Mouse (Mus musculus) neural tube, embryonic 11.5 days (tissue): Measurements from ENCODE around the gene S100pbp. TPM values are rescaled to one million over a fixed set of nuclear protein-coding genes. Genes with fewer than 3 reads are reported as not detected.

Source experiments
- ATAC-seq: fragments of 200-750 bp; cut with Nextera tagmentation; 2 replicates; pipeline ENCODE4 v1.8.0; 2017; ENCODE audit warnings: moderate number of reproducible peaks, mild to moderate bottlenecking, moderate TSS enrichment, moderate library complexity; ENCODE audit not compliant: insufficient read depth, low FRiP score, low TSS enrichment
- DNase-seq: peaks from one replicate; pipeline ENCODE4 v3.0.0-alpha.2; 2015; ENCODE audit warnings: low spot score
- H3K27ac ChIP-seq: fragments of 300-500 bp; sonication (generic); 2 replicates; pipeline ENCODE4 v1.5.1; 2014; ENCODE audit warnings: low read depth, mild to moderate bottlenecking, low read length
- H3K27me3 ChIP-seq: fragments of 300-500 bp; sonication (generic); 2 replicates; pipeline ENCODE4 v1.6.1; 2014; ENCODE audit warnings: mild to moderate bottlenecking, low read length, mixed read lengths; ENCODE audit not compliant: control insufficient read depth, insufficient read depth
- H3K36me3 ChIP-seq: fragments of 300-500 bp; sonication (generic); 2 replicates; pipeline ENCODE4 v1.6.1; 2014; ENCODE audit warnings: mild to moderate bottlenecking, low read length, moderate library complexity, mixed read lengths; ENCODE audit not compliant: control insufficient read depth, insufficient read depth
- H3K4me1 ChIP-seq: fragments of 300-500 bp; sonication (generic); 2 replicates; pipeline ENCODE4 v1.6.1; 2014; ENCODE audit warnings: low read length, mixed read lengths; ENCODE audit not compliant: control insufficient read depth, insufficient read depth
- H3K4me2 ChIP-seq: fragments of 300-500 bp; sonication (generic); 2 replicates; pipeline ENCODE4 v1.6.1; 2014; ENCODE audit warnings: low read depth, mild to moderate bottlenecking, moderate library complexity
- H3K4me3 ChIP-seq: fragments of 300-500 bp; sonication (generic); 2 replicates; pipeline ENCODE4 v1.5.1; 2014; ENCODE audit warnings: low read depth, low read length
- H3K9ac ChIP-seq: fragments of 300-500 bp; sonication (generic); 2 replicates; pipeline ENCODE4 v1.6.1; 2014; ENCODE audit warnings: mild to moderate bottlenecking, low read length
- H3K9me3 ChIP-seq: fragments of 300-500 bp; sonication (generic); 2 replicates; pipeline ENCODE4 v1.6.1; 2016; ENCODE audit warnings: low read length; ENCODE audit not compliant: control insufficient read depth
- WGBS: fragments of 180-500 bp; shearing (Covaris S2); extraction: QIAGEN DNeasy Blood & Tissue Kit; methylation state at CpG from one replicate; pipeline ENCODE4 v1.1.7; 2014; 5-methylcytosine and 5-hydroxymethylcytosine counted together
- polyA plus RNA-seq: library from polyadenylated mRNA; unstranded; fragments of >200 nt; fragmentation: Nextera tagmentation; extraction: Ambion mirVana; gene quantifications from 2 replicates; pipeline ENCODE4 v1.2.1, GENCODE M21; 2014

The S100pbp gene
- polyA plus RNA-seq, 1 experiment from 2014 or later, result 21.5 TPM

- ATAC-seq (no peak), DNase-seq (no peak)
- Histone ChIP-seq H3K9me3 (no peaks in the 10 kb centered on the region), H3K4me1 (no peaks in the 10 kb centered on the region), H3K27ac (no peak overlapping the region), H3K9ac (no peak overlapping the region), H3K36me3 (0 out of 2 replicates have a peak, but pooled peaks cover 2% of the 10 kb centered on the region), H3K4me2 (no peak overlapping the region), H3K27me3 (no peaks in the 10 kb centered on the region), H3K4me3 (no peak overlapping the region)
- WGBS, result 72% methylated on average over 1 of the region's 1 CpGs
Observed at GRCm38 (mm10) chr4:129179560-129179959, 10.0 kb downstream of the S100pbp start.

- no peaks in the 10 kb centered on the region for H3K27me3 ChIP-seq
- H3K9ac ChIP-seq, result no peak overlapping the region
- no peaks in the 10 kb centered on the region for H3K9me3 ChIP-seq
- no peak overlapping the region for H3K4me3 ChIP-seq
- no peaks in the 10 kb centered on the region for H3K4me1 ChIP-seq
- H3K4me2 ChIP-seq, result no peak overlapping the region
- H3K27ac ChIP-seq, result no peak overlapping the region
- ATAC-seq (no peak), DNase-seq (no peak)
- peaks cover 7% of the 10 kb centered on the region for H3K36me3 ChIP-seq
- WGBS, result 68% methylated on average over 1 of the region's 1 CpGs
Observed at GRCm38 (mm10) chr4:129172529-129172928, 17.0 kb downstream of the S100pbp start.

- 84% methylated on average over 4 of the region's 4 CpGs for whole genome bisulfite sequencing
- ATAC-seq (no peak), DNase-seq (no peak)
- Histone ChIP-seq H3K27ac (no peak overlapping the region), H3K36me3 (peaks cover 7% of the 10 kb centered on the region), H3K27me3 (no peaks in the 10 kb centered on the region), H3K9me3 (no peaks in the 10 kb centered on the region), H3K4me1 (no peaks in the 10 kb centered on the region), H3K9ac (no peak overlapping the region), H3K4me2 (no peak overlapping the region), H3K4me3 (no peak overlapping the region)
Observed at GRCm38 (mm10) chr4:129161581-129162255, 27.8 kb downstream of the S100pbp start.

DNA sequence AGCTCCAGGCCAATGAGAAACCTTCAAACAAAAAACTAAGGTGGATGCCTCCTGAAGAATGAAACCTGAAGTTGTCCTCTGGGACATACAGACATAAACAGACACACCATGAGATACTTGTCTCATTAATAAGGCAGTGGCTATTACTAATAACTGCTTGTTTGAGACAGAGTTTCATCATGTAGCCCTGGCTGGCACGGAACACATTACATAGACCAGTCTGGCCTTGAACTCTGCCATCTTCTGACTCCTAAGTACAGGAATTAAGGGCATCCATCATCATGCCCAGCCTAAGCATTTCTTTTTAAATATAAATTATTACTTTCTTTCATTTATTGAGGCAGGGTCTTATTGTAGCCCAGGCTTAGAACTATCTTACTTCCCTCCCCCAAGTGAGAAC, 28.5 kb downstream of the S100pbp start:
- Histone ChIP-seq H3K9ac (no peak overlapping the region), H3K36me3 (peaks cover 7% of the 10 kb centered on the region), H3K27me3 (no peaks in the 10 kb centered on the region), H3K4me2 (no peak overlapping the region), H3K27ac (no peak overlapping the region), H3K4me1 (no peaks in the 10 kb centered on the region), H3K4me3 (no peak overlapping the region), H3K9me3 (no peaks in the 10 kb centered on the region)
- DNase-seq, result no peak
- no peak for ATAC-seq
- 93% methylated on average over 1 of the region's 1 CpGs for WGBS

GRCm38 (mm10) chr4:129158549-129158948, 31.0 kb downstream of the S100pbp start:
- WGBS, result 80% methylated on average over 3 of the region's 3 CpGs

GRCm38 (mm10) chr4:129157541-129157940, 32.0 kb downstream of the S100pbp start:
- no peak for DNase-seq
- H3K27ac ChIP-seq, result no peak overlapping the region
- no peak for ATAC-seq
- H3K4me3 ChIP-seq, result no peak overlapping the region
- H3K27me3 ChIP-seq, result no peaks in the 10 kb centered on the region
- H3K4me2 ChIP-seq, result no peak overlapping the region
- H3K9ac ChIP-seq, result no peak overlapping the region
- no peaks in the 10 kb centered on the region for H3K36me3 ChIP-seq
- H3K9me3 ChIP-seq, result no peaks in the 10 kb centered on the region
- H3K4me1 ChIP-seq, result no peaks in the 10 kb centered on the region
- WGBS, result 88% methylated on average over 5 of the region's 5 CpGs

More at GRCm38 (mm10) chr4:129158549-129158948, 31.0 kb downstream of the S100pbp start:
- H3K27me3 ChIP-seq, result no peaks in the 10 kb centered on the region
- H3K9me3 ChIP-seq, result no peaks in the 10 kb centered on the region
- no peaks in the 10 kb centered on the region for H3K4me1 ChIP-seq
- ATAC-seq (no peak), DNase-seq (no peak)
- no peak overlapping the region for H3K9ac ChIP-seq
- H3K36me3 ChIP-seq, result 0 out of 2 replicates have a peak, but pooled peaks cover 2% of the 10 kb centered on the region
- no peak overlapping the region for H3K4me3 ChIP-seq
- no peak overlapping the region for H3K27ac ChIP-seq
- no peak overlapping the region for H3K4me2 ChIP-seq

- Histone ChIP-seq H3K9ac (no peak overlapping the region), H3K9me3 (no peaks in the 10 kb centered on the region), H3K36me3 (no peaks in the 10 kb centered on the region), H3K4me1 (no peaks in the 10 kb centered on the region), H3K27me3 (no peaks in the 10 kb centered on the region), H3K4me3 (no peak overlapping the region), H3K4me2 (no peak overlapping the region), H3K27ac (no peak overlapping the region)
- 52% methylated on average over 4 of the region's 4 CpGs for WGBS
- peak; percentile 35 for DNase-seq
- peak; percentile 58 for ATAC-seq
Observed at GRCm38 (mm10) chr4:129151276-129151811, 38.2 kb downstream of the S100pbp start.

GRCm38 (mm10) chr4:129149321-129149720, 40.2 kb downstream of the S100pbp start:
- 55% methylated on average over 1 of the region's 1 CpGs for WGBS
- ATAC-seq, result no peak

GRCm38 (mm10) chr4:129147552-129148103, 41.9 kb downstream of the S100pbp start:
- H3K9me3 ChIP-seq, result no peaks in the 10 kb centered on the region

More at GRCm38 (mm10) chr4:129149321-129149720, 40.2 kb downstream of the S100pbp start:
- H3K9ac ChIP-seq, result no peak overlapping the region
- no peaks in the 10 kb centered on the region for H3K4me1 ChIP-seq
- H3K27ac ChIP-seq, result peak overlapping the region; percentile 53; the same call in 1 of the 2 replicates
- H3K27me3 ChIP-seq, result no peaks in the 10 kb centered on the region
- no peak for DNase-seq
- no peaks in the 10 kb centered on the region for H3K9me3 ChIP-seq
- no peaks in the 10 kb centered on the region for H3K36me3 ChIP-seq
- H3K4me2 ChIP-seq, result no peak overlapping the region
- no peak overlapping the region for H3K4me3 ChIP-seq

More at GRCm38 (mm10) chr4:129147552-129148103, 41.9 kb downstream of the S100pbp start:
- H3K27me3 ChIP-seq, result no peaks in the 10 kb centered on the region
- no peak overlapping the region for H3K9ac ChIP-seq
- ATAC-seq (no peak), DNase-seq (no peak)
- no peak overlapping the region for H3K27ac ChIP-seq
- no peaks in the 10 kb centered on the region for H3K4me1 ChIP-seq
- 88% methylated on average over 13 of the region's 13 CpGs for WGBS
- H3K4me2 ChIP-seq, result no peak overlapping the region
- no peaks in the 10 kb centered on the region for H3K36me3 ChIP-seq
- no peak overlapping the region for H3K4me3 ChIP-seq
